Mouse (Mus musculus): Measurements from ENCODE around the gene Rplp0. TPM values are rescaled to one million over a fixed set of nuclear protein-coding genes. Genes with fewer than 3 reads are reported as not detected.
"Not testable (repeated sequence)": the region's sequence is repeated elsewhere in the genome, so short reads cannot be mapped to it uniquely, and the experiment has no call there.

Rplp0 gene
- total RNA-seq (2021) = 100 to 1,000 TPM; 400 to 410 TPM

- peak; percentile 98 to 100 for DNase-seq (ENCODE audit: extremely low spot score in 1 of 2, low spot score in 2 of 2)
- intact Hi-C loops (cut with DNase I) = loop anchor here (5.0 kb wide), 1 partner anchor 52 kb away; the partner anchor contains the start of gene Pxn
Observed at GRCm38 (mm10) chr5:115559237-115560101, at the start of gene Rplp0. Gene Rplp0, plus strand, starts transcription at chr5:115559467.

DNA sequence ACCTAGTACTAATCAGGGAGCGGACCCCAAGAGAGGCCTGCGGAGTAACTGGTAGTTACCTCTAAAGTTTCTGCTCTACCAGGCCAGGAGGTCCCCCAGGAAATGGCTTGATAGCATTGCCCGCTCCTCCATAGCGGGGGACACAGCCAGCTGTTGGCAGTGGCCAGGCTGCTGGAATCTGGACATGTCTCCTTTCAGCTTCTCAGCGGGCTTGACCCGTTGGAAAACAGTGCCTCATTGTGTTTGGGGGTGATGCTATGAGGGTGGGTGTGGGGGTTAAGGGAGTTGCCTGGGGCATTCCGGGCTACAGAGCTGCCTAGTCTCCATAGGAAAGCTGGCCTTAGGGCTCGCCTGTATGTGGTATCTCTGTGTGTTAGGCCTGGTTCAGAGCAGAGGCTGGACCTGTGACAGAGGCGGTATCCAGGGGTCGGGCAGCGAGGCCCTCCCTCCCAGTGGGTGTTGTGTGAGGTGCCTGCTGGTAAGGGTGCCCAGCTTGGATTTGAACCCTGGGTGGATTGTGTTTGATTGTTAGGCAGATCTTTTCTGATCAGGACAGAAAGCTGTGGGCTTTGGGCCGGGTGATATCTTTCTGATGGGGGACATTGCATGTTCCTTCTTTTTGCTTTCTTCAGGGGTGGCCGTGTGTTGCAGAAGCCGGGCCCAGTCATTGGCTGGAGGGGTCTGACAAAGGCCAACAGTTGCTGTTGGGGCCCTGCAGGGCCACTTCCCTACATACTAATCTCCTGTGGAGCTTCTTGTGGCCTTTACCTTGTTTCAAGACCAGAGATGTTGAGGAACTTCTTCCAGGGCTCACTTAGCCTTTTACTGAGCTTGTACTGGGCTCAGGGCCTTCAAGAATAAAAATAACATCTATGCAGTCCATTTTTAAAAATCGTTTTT, 49.2 kb upstream of the Rplp0 start:
- intact Hi-C loops (cut with DNase I) = loop anchor here (5.0 kb wide), 1 partner anchor 47 kb away; the partner anchor contains the start of gene Rplp0
- no peak for DNase-seq (ENCODE audit: extremely low spot score in 1 of 2, low spot score in 2 of 2)

- intact Hi-C loops (cut with DNase I) = no loop called here
- DNase-seq (ENCODE audit: extremely low spot score in 1 of 2, low spot score in 2 of 2) = no peak
Observed at GRCm38 (mm10) chr5:115512375-115512774, 46.9 kb upstream of the Rplp0 start.

DNA sequence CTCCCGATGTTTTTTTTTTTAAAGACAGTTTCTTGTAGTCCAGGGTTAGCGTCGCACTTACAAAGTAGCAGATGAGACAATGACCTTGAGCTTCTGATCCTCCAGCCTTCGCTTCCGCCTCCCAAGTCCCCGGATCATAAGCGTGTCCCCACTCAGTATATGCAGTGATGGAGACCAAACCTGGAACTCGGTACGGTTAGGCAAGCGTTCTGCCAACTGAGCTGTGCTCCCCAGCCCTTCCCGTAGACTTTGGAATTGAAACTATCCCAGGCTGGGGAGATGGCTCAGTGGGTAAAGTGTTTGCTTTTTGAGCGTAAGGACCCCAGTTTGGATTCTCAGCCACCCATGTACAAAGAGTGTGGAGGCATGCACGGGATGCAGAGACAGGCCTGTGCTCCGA, 46.0 kb upstream of the Rplp0 start:
- DNase-seq (ENCODE audit: extremely low spot score in 1 of 2, low spot score in 2 of 2) = no peak
- intact Hi-C loops (cut with DNase I) = no loop called here

GRCm38 (mm10) chr5:115513721-115514120, 45.5 kb upstream of the Rplp0 start:
- intact Hi-C loops (cut with DNase I) = no loop called here
- DNase-seq (ENCODE audit: extremely low spot score in 1 of 2, low spot score in 2 of 2) = no peak

DNA sequence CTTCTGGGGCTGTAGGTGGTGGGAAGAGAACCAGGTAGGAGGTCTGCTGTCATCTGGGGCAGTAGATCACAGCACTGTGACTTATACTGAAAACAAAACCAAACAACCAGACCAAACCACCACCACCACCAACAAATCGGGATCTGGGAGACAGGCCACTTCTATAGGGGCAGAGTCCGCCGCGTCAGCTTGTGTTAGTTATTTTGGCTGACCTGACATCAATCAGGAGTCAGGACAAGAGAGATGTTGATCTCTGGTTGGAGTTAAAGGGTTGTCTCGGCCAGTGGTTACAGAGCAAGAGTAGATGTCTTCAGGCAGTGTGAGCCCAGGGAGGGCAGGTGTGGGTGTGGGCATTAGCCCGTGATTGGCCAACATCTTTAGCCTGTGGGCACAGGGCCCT, 44.9 kb upstream of the Rplp0 start:
- intact Hi-C loops (cut with DNase I) = no loop called here
- no peak for DNase-seq (ENCODE audit: extremely low spot score in 1 of 2, low spot score in 2 of 2)

GRCm38 (mm10) chr5:115514896-115515587, 44.2 kb upstream of the Rplp0 start:
- intact Hi-C loops (cut with DNase I) = no loop called here
- peak in 1 of 2 experiments; percentile 82 for DNase-seq (ENCODE audit: extremely low spot score in 1 of 2, low spot score in 2 of 2)

- DNase-seq (ENCODE audit: extremely low spot score in 1 of 2, low spot score in 2 of 2) = peak in 1 of 2 experiments; percentile 63
- intact Hi-C loops (cut with DNase I) = no loop called here
Observed at GRCm38 (mm10) chr5:115516081-115516907, 43.0 kb upstream of the Rplp0 start.

- no peak for DNase-seq (ENCODE audit: extremely low spot score in 1 of 2, low spot score in 2 of 2)
- intact Hi-C loops (cut with DNase I) = no loop called here
Observed at GRCm38 (mm10) chr5:115516908-115517307, 42.4 kb upstream of the Rplp0 start.

DNA sequence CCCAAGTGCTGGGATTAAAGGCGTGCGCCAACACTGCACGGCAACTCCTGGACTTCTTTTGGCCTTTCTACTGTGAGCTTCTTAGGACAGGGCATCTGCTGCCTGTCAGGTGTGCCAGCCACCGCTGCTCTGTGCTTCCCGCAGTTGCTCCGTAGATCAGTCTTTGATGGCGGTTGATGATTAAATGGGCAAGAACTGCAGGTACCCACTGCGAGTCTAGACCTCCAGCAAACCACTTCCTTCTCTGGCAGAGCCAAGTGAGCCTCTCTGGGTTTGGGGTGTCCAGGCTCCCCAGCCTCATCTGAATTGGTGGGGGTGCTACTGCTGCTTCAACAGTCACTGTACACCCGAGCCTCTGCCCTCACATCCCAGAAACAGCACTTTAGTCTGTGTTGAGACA, 41.8 kb upstream of the Rplp0 start:
- intact Hi-C loops (cut with DNase I) = no loop called here
- no peak for DNase-seq (ENCODE audit: extremely low spot score in 1 of 2, low spot score in 2 of 2)

GRCm38 (mm10) chr5:115518214-115518613, 41.1 kb upstream of the Rplp0 start:
- intact Hi-C loops (cut with DNase I); DNase-seq (ENCODE audit: extremely low spot score in 1 of 2, low spot score in 2 of 2): not testable (repeated sequence)

DNA sequence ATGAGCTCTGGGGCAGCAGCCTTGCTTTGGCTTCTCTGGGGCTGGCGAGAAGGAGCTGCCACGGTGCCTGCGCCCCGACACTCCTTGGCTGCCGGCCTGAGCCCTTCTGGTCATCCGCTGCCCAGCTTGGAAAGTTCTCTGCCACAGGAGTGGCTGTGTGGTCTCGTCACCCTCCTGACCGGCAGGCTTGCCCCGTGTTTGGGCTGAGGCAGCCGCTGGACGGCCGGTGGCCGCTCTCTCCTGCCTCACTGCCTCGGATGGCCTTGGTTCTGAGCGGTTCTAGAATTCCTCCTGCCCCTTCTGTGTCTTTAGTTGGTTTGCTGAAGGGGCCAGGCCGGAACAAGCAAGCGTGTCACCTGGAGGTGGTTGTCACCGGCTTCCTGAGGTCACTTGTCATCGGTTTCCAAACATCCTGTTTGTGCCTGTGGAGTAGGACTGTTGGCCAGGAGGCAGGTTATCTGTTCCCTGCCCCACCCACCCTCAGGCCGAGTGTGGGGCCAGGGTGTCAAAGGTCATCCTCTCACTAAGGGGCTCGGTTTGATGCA, 38.9 kb upstream of the Rplp0 start:
- DNase-seq (ENCODE audit: extremely low spot score in 1 of 2, low spot score in 2 of 2) = no peak
- intact Hi-C loops (cut with DNase I) = no loop called here

DNA sequence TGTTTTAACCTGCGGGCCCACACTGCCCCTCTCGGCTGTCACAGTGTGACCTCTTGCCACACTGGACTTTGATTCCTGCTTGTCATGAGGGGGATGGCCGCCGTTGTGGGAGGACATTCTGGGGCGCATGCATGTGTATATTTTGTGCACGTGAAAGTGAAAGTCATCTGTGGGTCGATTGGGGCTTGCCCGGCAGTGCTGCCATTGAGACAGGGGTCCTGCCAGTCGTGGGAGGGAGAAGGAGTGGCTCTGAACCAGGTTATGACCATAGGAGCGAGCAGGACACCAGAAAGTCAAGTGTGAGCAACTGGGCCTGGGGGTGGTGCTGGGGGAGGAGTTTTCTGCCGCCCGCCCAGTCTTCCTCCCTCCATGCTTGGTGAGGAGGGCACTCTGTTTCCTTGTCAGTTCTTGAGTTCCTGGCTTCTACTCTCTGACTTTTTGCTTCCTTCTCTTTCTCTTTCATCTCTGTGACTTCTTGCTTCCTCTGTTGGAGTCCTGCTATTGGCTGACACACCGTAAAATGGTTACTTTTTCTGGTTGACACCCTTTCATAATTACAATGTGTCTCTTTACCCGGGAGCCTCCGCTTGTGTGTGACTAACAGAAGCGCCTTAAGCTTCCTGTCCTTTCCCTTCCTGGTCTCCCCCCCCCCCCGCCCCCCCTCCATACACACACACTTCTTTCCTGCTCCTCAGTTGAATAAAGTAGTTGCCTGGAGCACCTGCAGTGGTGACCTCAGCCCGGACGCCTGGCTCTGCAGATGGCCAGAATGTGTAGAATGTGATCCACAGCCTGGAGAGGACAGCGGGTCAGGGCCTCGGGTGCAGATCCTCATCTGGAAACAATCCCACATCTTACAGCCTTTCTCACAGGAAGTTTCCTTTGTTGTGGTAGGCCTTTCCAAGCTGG, 37.5 kb upstream of the Rplp0 start:
- intact Hi-C loops (cut with DNase I) = no loop called here
- no peak for DNase-seq (ENCODE audit: extremely low spot score in 1 of 2, low spot score in 2 of 2)

- intact Hi-C loops (cut with DNase I) = no loop called here
- no peak for DNase-seq (ENCODE audit: extremely low spot score in 1 of 2, low spot score in 2 of 2)
Observed at GRCm38 (mm10) chr5:115522531-115522930, 36.7 kb upstream of the Rplp0 start.

DNA sequence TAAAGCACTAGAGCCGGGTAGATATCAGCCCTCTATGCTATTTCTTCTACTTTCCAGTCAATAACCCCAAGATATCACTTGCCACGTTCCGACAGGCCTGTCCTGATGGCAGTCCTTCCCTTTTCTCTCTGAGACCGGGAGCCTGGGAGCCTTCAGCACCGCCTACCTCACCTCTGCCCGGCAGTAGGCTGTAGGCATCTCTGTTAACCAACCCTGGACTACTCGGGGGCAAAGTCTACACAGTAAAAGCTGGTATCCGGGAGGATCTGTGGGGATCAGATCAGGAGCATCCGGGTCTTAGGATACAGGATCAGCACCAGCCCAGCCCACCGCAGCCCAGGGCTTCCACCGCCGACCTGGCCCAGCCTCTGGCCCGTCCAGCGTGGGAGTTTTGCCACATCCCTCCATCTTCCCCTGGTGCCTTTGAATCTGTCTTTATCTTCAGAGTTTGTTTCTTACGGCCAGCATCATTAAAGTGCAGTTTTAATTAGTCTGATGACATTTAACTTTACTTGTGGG, 36.2 kb upstream of the Rplp0 start:
- no peak for DNase-seq (ENCODE audit: extremely low spot score in 1 of 2, low spot score in 2 of 2)
- intact Hi-C loops (cut with DNase I) = no loop called here

GRCm38 (mm10) chr5:115523971-115524370, 35.3 kb upstream of the Rplp0 start:
- intact Hi-C loops (cut with DNase I) = no loop called here
- DNase-seq (ENCODE audit: extremely low spot score in 1 of 2, low spot score in 2 of 2) = no peak

- intact Hi-C loops (cut with DNase I) = no loop called here
Observed at GRCm38 (mm10) chr5:115524471-115524870, 34.8 kb upstream of the Rplp0 start.

More at GRCm38 (mm10) chr5:115524471-115524870, 34.8 kb upstream of the Rplp0 start:
- no peak for DNase-seq (ENCODE audit: extremely low spot score in 1 of 2, low spot score in 2 of 2)

Data from left cerebral cortex, postnatal 10 days (tissue).